Comparison of ENCODE assay signal across 9 mouse cellular contexts in the genomic region with DNA sequence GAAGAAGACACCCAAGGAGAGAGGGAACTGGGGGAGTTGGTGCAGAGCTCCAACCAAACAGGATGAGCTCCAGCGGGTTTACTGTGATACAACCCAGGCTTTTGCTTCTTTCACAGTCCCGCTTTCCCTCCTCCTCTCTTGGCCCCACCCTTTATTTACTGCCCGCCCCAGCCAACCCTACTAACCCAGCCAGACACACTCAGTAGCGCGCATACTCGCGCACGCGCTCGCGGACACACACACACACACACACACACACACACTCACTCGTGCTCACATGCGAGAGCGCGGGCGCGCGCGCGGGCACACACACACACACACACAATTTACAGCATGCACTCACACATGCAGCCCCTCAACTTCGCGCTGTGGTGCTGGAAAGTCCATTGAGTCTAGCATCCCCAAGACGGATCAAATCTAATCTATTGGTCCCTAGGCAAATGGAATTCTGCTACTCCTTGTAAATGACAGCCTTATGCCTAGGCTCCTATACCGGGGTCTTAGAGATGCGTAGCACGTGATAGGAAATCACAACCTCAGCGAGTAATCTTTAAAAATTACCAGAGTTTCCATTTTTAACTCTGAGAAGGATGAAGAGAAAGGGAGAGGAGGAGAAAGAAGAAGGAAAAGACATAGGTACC. TPM values are rescaled to one million over a fixed set of nuclear protein-coding genes. Genes with fewer than 3 reads are reported as not detected.
A peak's percentile ranks its signal among the peaks of the same experiment; 100 is the strongest.
DNase-seq lines count a peak whose midpoint lies in the region; ATAC-seq and TF ChIP-seq lines count a peak whose summit lies in the region.
"Had no signal": no experiment of that assay in that cellular context is flagged by ENCODE, and none has a peak within 500 bp of the region (broad histone marks: within the 10 kb centered on the region; RNA-seq: fewer than 3 reads in every experiment).

A gene (minus strand): TSS at position 134 of the 641 bp plus-strand sequence.

- H3K4me3 ChIP-seq in kidney, embryonic 15.5 days (replicated peaks): peak within 1 kb of the TSS; percentile 52
- H3K4me3 ChIP-seq in kidney, adult 2 months (ENCODE audit: insufficient read depth, low read depth, low read length): no peak within 1 kb of the TSS
- peak within 1 kb of the TSS; percentile 57 for H3K4me3 ChIP-seq in forebrain, postnatal 0 days (ENCODE audit: low read depth, low read length)
- H3K4me3 ChIP-seq in left cerebral cortex, adult 2 months: peak within 1 kb of the TSS; percentile 51
- H3K4me3 ChIP-seq in thymus, adult 2 months (ENCODE audit: control insufficient read depth, insufficient read depth, low read length): no peak within 1 kb of the TSS

- no peak for TF ChIP-seq CTCF in kidney, adult 2 months (conservative IDR thresholded peaks at IDR 0.05; ENCODE audit: insufficient read depth, insufficient read length, low read depth, low read length)
- TF ChIP-seq CTCF in forebrain, postnatal 0 days (IDR thresholded peaks at IDR 0.05; ENCODE audit: low read depth): no peak
- no peak for TF ChIP-seq CTCF in left cerebral cortex, adult 2 months (IDR thresholded peaks at IDR 0.05)
- no peak for TF ChIP-seq CTCF in thymus, adult 2 months (IDR thresholded peaks at IDR 0.05; ENCODE audit: borderline replicate concordance, control insufficient read depth, extremely low read depth, insufficient read depth, low read length, poor library complexity)

- H3K4me1 ChIP-seq in kidney, embryonic 15.5 days: peaks cover 17% of the 10 kb centered on the region
- H3K4me1 ChIP-seq in kidney, adult 2 months (ENCODE audit: control insufficient read depth, insufficient read depth, low read length): no peaks in the 10 kb centered on the region
- no peaks in the 10 kb centered on the region for H3K4me1 ChIP-seq in forebrain, postnatal 0 days (ENCODE audit: insufficient read depth)
- H3K4me1 ChIP-seq in thymus, adult 2 months (replicated peaks; ENCODE audit: control insufficient read depth, insufficient read depth, low read length): no peaks in the 10 kb centered on the region

- DNase-seq in kidney, adult 2 months: no peak
- DNase-seq in embryo, embryonic 10.5 days (ENCODE audit: low spot score): peak; percentile 57
- DNase-seq in forebrain, postnatal 0 days: peak; percentile 76
- DNase-seq in left cerebral cortex, adult 2 months (ENCODE audit: extremely low spot score in 1 of 2, low spot score in 2 of 2): peak; percentile 34 to 41
- peak; percentile 60 for DNase-seq in neural tube, embryonic 10.5 days (ENCODE audit: extremely low spot score, low spot score)
- no peak for DNase-seq in urinary bladder, adult 2 months (ENCODE audit: low spot score)
- no peak for DNase-seq in thymus, adult 2 months

- ATAC-seq in kidney, embryonic 15.5 days (replicated peaks; ENCODE audit: low FRiP score): peak; percentile 90
- ATAC-seq in forebrain, postnatal 0 days: peak; percentile 84

- peak within 1 kb of the TSS; percentile 96 for H3K4me2 ChIP-seq in kidney, embryonic 15.5 days
- H3K4me2 ChIP-seq in forebrain, postnatal 0 days (ENCODE audit: low read depth): peak within 1 kb of the TSS; percentile 94

- H3K36me3 ChIP-seq in kidney, embryonic 15.5 days: no peaks in the 10 kb centered on the region
- no peaks in the 10 kb centered on the region for H3K36me3 ChIP-seq in kidney, adult 2 months (ENCODE audit: control insufficient read depth, insufficient read depth, low read length)
- no peaks in the 10 kb centered on the region for H3K36me3 ChIP-seq in forebrain, postnatal 0 days (ENCODE audit: insufficient read depth)
- H3K36me3 ChIP-seq in thymus, adult 2 months (ENCODE audit: control insufficient read depth, insufficient read depth, low read length): no peaks in the 10 kb centered on the region

- 0 out of 2 replicates have a peak within 1 kb of the TSS, but pooled peaks have one; percentile 21 for H3K9ac ChIP-seq in kidney, embryonic 15.5 days
- peak within 1 kb of the TSS; percentile 47 for H3K9ac ChIP-seq in forebrain, postnatal 0 days

- TF ChIP-seq POLR2A in kidney, adult 2 months (IDR thresholded peaks at IDR 0.05; ENCODE audit: low read depth, low read length): no peak
- TF ChIP-seq POLR2A in thymus, adult 2 months (IDR thresholded peaks at IDR 0.05; ENCODE audit: control insufficient read depth, extremely low read depth, insufficient read depth, low read length, poor library complexity): no peak

- H3K27ac ChIP-seq in kidney, embryonic 15.5 days: no peak within 1 kb of the TSS
- no peak within 1 kb of the TSS for H3K27ac ChIP-seq in kidney, adult 2 months (ENCODE audit: insufficient read depth, low read depth, low read length)
- H3K27ac ChIP-seq in forebrain, postnatal 0 days (ENCODE audit: low read depth, low read length): peak within 1 kb of the TSS; percentile 42
- H3K27ac ChIP-seq in left cerebral cortex, adult 2 months: no peak within 1 kb of the TSS; the same call in 1 of the 2 replicates
- no peak within 1 kb of the TSS for H3K27ac ChIP-seq in thymus, adult 2 months (ENCODE audit: control insufficient read depth, insufficient read depth, low read length)

- 1% methylated on average over 27 of the region's 27 CpGs for WGBS in kidney, embryonic 15.5 days
- 1% methylated on average over 27 of the region's 27 CpGs for WGBS in kidney, adult 2 months
- WGBS in forebrain, postnatal 0 days: 4% methylated on average over 27 of the region's 27 CpGs
- WGBS in thymus, adult 2 months: 7% methylated on average over 27 of the region's 27 CpGs

- intact Hi-C loops in left cerebral cortex, adult 2 months (cut with DNase I): no loop called here

- H3K9me3 ChIP-seq in kidney, embryonic 15.5 days (replicated peaks): no peaks in the 10 kb centered on the region
- H3K9me3 ChIP-seq in forebrain, postnatal 0 days (ENCODE audit: low read length): no peaks in the 10 kb centered on the region

- peaks cover 45% of the 10 kb centered on the region for H3K27me3 ChIP-seq in kidney, embryonic 15.5 days
- no peaks in the 10 kb centered on the region; the same call in 1 of the 2 replicates for H3K27me3 ChIP-seq in kidney, adult 2 months (replicated peaks; ENCODE audit: control insufficient read depth, insufficient read depth, low read length)
- peaks cover 7% of the 10 kb centered on the region; the same call in 1 of the 2 replicates for H3K27me3 ChIP-seq in forebrain, postnatal 0 days (ENCODE audit: insufficient read depth, low read length)
- no peaks in the 10 kb centered on the region for H3K27me3 ChIP-seq in thymus, adult 2 months (ENCODE audit: control insufficient read depth, insufficient read depth, low read length)

RNA-seq across cellular contexts. Expression of the gene that starts here (rescaled TPM):
- polyA plus RNA-seq in kidney, embryonic 15.5 days (2015; fragmentation: Nextera tagmentation; extraction: Ambion mirVana): 1.2 and 1.6 TPM in 2 replicates
- polyA plus RNA-seq in kidney, adult 2 months (2012; rRNA removed): 0.03 and 0.04 TPM in 2 replicates
- total RNA-seq in forebrain, postnatal 0 days (2014; rRNA removed): 22.4 and 29.0 TPM in 2 replicates
- 15.6 and 23.7 TPM in 2 replicates for polyA plus RNA-seq in forebrain, postnatal 0 days (2015; fragmentation: Nextera tagmentation; extraction: Ambion mirVana)
- total RNA-seq in left cerebral cortex, adult 2 months (2021): 10 to 100 TPM; 20.7 to 22.8 TPM
- 1.2 and 1.8 TPM in 2 replicates for polyA plus RNA-seq in urinary bladder, adult 2 months (2012; rRNA removed)
- 0.04 and 0.11 TPM in 2 replicates for polyA plus RNA-seq in thymus, adult 2 months (2012; rRNA removed)
- total RNA-seq: adrenal gland, postnatal 36 days had no signal

Comparison
In these comparisons a context has a peak if more than half of its experiments do, and no peak if none do; other contexts are left out.
1. H3K4me3 ChIP-seq: peak in kidney, embryonic 15.5 days (single experiment), forebrain, postnatal 0 days (single experiment) and left cerebral cortex, adult 2 months (single experiment); none in kidney, adult 2 months (single experiment) and thymus, adult 2 months (single experiment).
2. DNase-seq: peak in embryo, embryonic 10.5 days (single experiment), forebrain, postnatal 0 days (single experiment), left cerebral cortex, adult 2 months (2 of 2) and neural tube, embryonic 10.5 days (single experiment); none in kidney, adult 2 months (single experiment), urinary bladder, adult 2 months (single experiment) and thymus, adult 2 months (single experiment).